Mouse (Mus musculus) liver, embryonic 11.5 days (tissue): ENCODE results near the gene Prps1l1. TPM values are rescaled to one million over a fixed set of nuclear protein-coding genes. Genes with fewer than 3 reads are reported as not detected.

Experiments used
- ATAC-seq: fragments of 200-750 bp; cut with Nextera tagmentation; replicated peaks from 2 replicates; pipeline ENCODE4 v1.8.0; 2017; ENCODE audit warnings: moderate number of reproducible peaks, mild to moderate bottlenecking, moderate TSS enrichment, moderate library complexity; ENCODE audit not compliant: low FRiP score
- DNase-seq: peaks from one replicate; pipeline ENCODE4 v3.0.0-alpha.2; 2017; ENCODE audit warnings: low spot score
- H3K27ac ChIP-seq: fragments of 300-500 bp; sonication (generic); 2 replicates; pipeline ENCODE4 v1.5.1; 2014; ENCODE audit warnings: mild to moderate bottlenecking, low read depth, low read length, control low read depth
- H3K27me3 ChIP-seq: fragments of 300-500 bp; sonication (generic); replicated peaks from 2 replicates; pipeline ENCODE4 v1.6.1; 2014; ENCODE audit warnings: low read length, mixed read lengths; ENCODE audit not compliant: control insufficient read depth, insufficient read depth
- H3K36me3 ChIP-seq: fragments of 300-500 bp; sonication (generic); 2 replicates; pipeline ENCODE4 v1.6.1; 2014; ENCODE audit warnings: mild to moderate bottlenecking, low read length, moderate library complexity, mixed read lengths; ENCODE audit not compliant: control insufficient read depth, insufficient read depth
- H3K4me1 ChIP-seq: fragments of 300-500 bp; sonication (generic); replicated peaks from 2 replicates; pipeline ENCODE4 v1.6.1; 2014; ENCODE audit warnings: low read length, mixed read lengths; ENCODE audit not compliant: control insufficient read depth, insufficient read depth
- H3K4me2 ChIP-seq: fragments of 300-500 bp; sonication (generic); 2 replicates; pipeline ENCODE4 v1.6.1; 2014; ENCODE audit warnings: mild to moderate bottlenecking, control low read depth, moderate library complexity
- H3K4me3 ChIP-seq: fragments of 300-500 bp; sonication (generic); 2 replicates; pipeline ENCODE4 v1.5.1; 2014; ENCODE audit warnings: low read depth, low read length, control low read depth
- H3K9ac ChIP-seq: fragments of 300-500 bp; sonication (generic); 2 replicates; pipeline ENCODE4 v1.6.1; 2014; ENCODE audit warnings: low read depth, low read length, control low read depth
- H3K9me3 ChIP-seq: fragments of 300-500 bp; sonication (generic); 2 replicates; pipeline ENCODE4 v1.6.1; 2016; ENCODE audit warnings: low read length, inconsistent platforms, mixed read lengths; ENCODE audit not compliant: control insufficient read depth
- WGBS: fragments of 180-500 bp; shearing (Covaris S2); extraction: QIAGEN DNeasy Blood & Tissue Kit; methylation state at CpG from one replicate; pipeline ENCODE4 v1.1.7; 2014; 5-methylcytosine and 5-hydroxymethylcytosine counted together
- polyA plus RNA-seq: library from polyadenylated mRNA; unstranded; fragments of >200 nt; fragmentation: Nextera tagmentation; extraction: Ambion mirVana; gene quantifications from 2 replicates; pipeline ENCODE4 v1.2.1, GENCODE M21; 2014

The Prps1l1 gene
- polyA plus RNA-seq, 1 experiment from 2014 or later, result not detected

DNA sequence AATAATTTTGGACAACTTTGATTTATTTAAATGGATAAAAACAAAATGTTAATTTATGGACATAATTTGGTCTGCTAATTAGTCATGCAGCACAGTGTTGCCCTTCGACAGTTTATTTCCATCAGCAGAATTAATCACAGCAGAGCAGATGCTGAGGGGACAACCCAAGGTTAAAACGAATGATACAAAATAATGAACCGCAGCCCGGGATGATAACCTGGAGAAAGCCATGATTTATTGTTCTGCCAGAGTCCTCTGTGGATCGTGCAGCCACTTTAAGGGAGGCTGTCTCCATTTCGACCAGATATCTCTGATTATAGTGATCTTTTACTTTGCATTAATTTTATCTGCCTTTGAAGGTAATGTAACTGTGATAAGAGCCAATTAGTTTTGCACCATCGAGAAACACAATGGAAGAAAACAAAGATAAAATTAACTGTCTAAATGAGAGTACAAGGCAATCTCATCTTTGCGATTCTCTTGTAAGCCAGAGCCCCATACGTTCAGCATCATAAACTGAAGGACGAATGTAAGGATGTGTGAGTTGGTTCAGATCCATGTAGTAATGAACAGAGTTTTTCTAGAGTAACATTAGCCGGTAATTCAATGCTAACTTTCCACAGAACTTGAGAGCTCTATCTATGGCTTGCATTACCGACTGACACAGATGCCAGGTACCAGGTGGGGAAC is 14.4 kb downstream of the Prps1l1 start:
- no peaks in the 10 kb centered on the region for H3K9me3 ChIP-seq
- H3K27ac ChIP-seq, result no peak overlapping the region
- H3K4me2 ChIP-seq, result no peak overlapping the region
- DNase-seq (no peak), ATAC-seq (no peak)
- no peaks in the 10 kb centered on the region for H3K36me3 ChIP-seq
- no peak overlapping the region for H3K4me3 ChIP-seq
- no peaks in the 10 kb centered on the region for H3K4me1 ChIP-seq
- WGBS, result 69% methylated on average over 12 of the region's 12 CpGs
- H3K9ac ChIP-seq, result no peak overlapping the region
- H3K27me3 ChIP-seq, result no peaks in the 10 kb centered on the region

DNA sequence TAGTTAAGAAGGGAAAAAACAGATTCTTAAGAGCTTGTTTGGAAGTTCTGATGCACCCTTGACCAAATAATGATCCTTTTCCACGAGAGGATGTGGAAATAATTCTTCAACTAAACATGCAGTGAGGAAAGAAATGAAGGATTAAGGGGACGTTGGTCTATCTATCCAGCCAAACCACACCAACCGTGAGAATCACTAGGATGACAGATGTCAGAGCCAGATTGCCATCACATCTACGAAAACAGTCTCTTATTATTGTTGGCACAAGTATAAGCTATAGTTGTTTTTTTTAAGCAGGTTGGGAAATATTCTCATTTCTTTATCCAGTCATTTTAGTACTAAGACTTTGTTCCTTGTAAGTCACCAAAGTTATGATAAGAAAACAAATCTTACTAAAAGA is 15.8 kb downstream of the Prps1l1 start:
- no peak overlapping the region for H3K27ac ChIP-seq
- no peak overlapping the region for H3K9ac ChIP-seq
- DNase-seq (no peak), ATAC-seq (no peak)
- WGBS, result 55% methylated on average over 4 of the region's 4 CpGs
- no peaks in the 10 kb centered on the region for H3K9me3 ChIP-seq
- no peak overlapping the region for H3K4me2 ChIP-seq
- H3K4me3 ChIP-seq, result no peak overlapping the region
- no peaks in the 10 kb centered on the region for H3K4me1 ChIP-seq
- H3K27me3 ChIP-seq, result no peaks in the 10 kb centered on the region
- H3K36me3 ChIP-seq, result no peaks in the 10 kb centered on the region

DNA sequence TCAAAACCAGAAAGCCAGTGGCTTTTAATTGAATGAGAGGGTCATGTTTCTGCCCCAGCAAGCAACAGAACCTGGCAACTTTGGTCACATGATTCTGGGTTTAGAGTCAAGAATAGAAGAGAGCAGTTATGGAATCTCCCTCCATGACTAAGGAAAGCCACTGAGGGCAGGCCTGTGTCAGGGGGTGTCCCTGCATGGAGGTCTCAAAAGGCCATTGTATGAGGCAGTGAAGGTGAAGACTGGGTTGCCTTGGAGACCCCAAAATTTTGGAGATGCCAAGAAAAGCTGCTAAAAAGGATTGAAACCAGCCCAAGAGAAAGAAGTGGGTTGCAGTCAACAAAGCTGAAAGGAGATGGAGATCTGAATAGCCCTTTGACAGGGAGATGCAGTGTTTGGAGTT is 21.2 kb downstream of the Prps1l1 start:
- no peak for DNase-seq
- Histone ChIP-seq H3K4me1 (no peaks in the 10 kb centered on the region), H3K9me3 (no peaks in the 10 kb centered on the region), H3K27ac (no peak overlapping the region), H3K36me3 (no peaks in the 10 kb centered on the region), H3K4me3 (no peak overlapping the region), H3K9ac (no peak overlapping the region), H3K4me2 (no peak overlapping the region), H3K27me3 (no peaks in the 10 kb centered on the region)
- ATAC-seq, result no peak

DNA sequence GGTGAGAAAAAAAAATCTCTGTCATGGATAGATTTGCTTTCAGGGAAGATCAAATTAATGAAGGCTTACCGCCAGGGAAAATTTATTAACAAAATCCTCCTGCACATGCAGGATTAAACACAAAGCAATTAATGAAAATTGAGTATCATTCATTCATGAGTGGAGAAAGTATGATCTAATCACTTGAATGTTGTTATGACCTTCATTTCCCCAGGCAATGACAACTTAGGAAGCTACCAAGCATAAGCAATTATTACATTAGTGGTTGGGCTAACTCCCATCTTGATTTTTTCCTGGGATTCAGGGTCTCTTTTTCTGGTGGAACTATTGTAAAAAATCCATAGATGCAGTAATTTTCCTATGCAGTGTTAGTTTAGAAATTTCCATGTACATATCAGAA is 23.3 kb downstream of the Prps1l1 start:
- Histone ChIP-seq H3K9me3 (no peaks in the 10 kb centered on the region), H3K4me2 (no peak overlapping the region), H3K9ac (no peak overlapping the region), H3K27ac (no peak overlapping the region), H3K36me3 (no peaks in the 10 kb centered on the region), H3K27me3 (no peaks in the 10 kb centered on the region), H3K4me3 (no peak overlapping the region), H3K4me1 (no peaks in the 10 kb centered on the region)
- no peak for DNase-seq
- 82% methylated on average over 1 of the region's 1 CpGs for WGBS
- ATAC-seq, result no peak

DNA sequence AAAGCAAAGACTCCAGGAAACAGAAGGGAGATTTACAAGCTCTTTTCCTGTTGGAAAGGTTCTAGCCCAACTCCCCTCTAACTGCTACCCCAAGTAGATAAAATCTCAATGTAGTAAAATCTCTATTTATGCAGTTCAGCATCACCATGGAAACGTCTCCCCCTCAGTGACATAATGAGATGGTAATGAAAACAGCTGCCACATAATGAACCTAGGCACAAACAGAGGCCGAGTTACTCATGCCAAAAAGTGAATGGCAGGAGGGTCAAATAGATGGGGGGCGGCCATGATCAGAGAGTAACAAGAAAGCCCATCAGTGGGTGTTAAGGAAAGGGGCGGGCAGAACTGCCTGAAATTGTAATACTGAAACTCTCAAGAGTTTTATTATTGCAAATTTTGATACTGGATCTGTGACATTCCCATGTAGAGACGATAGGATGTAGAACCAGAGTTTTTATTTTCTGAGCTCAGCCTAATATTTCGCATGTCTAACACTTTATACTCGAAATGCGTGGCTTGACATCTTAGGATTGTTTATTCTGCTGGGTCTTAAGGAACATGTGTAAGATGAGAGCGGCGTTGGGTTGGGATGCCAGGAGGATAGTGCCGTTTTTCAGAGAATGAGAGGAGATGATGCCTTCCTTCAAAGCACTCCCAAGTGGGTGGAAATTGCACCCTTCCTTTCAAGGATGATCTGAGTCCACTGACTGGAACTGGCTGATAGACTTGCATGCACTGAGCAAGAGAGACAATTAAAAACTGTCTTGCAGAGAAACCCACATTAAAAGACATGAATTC is 24.0 kb downstream of the Prps1l1 start:
- H3K4me3 ChIP-seq, result no peak overlapping the region
- H3K27ac ChIP-seq, result no peak overlapping the region
- 75% methylated on average over 11 of the region's 11 CpGs for WGBS
- H3K4me2 ChIP-seq, result no peak overlapping the region
- H3K36me3 ChIP-seq, result no peaks in the 10 kb centered on the region
- no peak overlapping the region for H3K9ac ChIP-seq
- no peaks in the 10 kb centered on the region for H3K9me3 ChIP-seq
- H3K4me1 ChIP-seq, result no peaks in the 10 kb centered on the region
- ATAC-seq (no peak), DNase-seq (no peak)
- no peaks in the 10 kb centered on the region for H3K27me3 ChIP-seq

DNA sequence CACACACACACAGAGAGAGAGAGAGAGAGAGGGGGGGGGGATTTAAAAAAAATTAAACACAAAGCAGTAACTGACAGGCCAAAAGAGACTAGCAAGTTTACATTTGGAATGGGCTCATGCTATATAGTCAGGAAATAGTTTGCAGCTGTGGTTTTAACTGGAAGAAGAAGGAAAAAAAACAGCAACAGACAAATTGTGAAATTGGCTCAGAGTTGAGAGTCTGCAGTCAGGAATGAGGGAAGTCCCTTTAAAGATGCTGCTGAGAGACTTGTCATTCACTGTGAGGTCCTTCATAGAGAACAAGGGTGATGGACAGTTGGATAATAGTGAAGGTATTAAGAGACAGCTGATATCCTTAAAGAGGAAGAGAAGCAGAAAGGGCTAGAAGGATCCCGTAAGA is 26.9 kb downstream of the Prps1l1 start:
- Histone ChIP-seq H3K36me3 (no peaks in the 10 kb centered on the region), H3K4me1 (no peaks in the 10 kb centered on the region), H3K4me2 (no peak overlapping the region), H3K27ac (no peak overlapping the region), H3K9me3 (no peaks in the 10 kb centered on the region), H3K4me3 (no peak overlapping the region), H3K27me3 (no peaks in the 10 kb centered on the region), H3K9ac (no peak overlapping the region)
- ATAC-seq, result no peak
- WGBS, result 61% methylated on average over 1 of the region's 1 CpGs
- no peak for DNase-seq

DNA sequence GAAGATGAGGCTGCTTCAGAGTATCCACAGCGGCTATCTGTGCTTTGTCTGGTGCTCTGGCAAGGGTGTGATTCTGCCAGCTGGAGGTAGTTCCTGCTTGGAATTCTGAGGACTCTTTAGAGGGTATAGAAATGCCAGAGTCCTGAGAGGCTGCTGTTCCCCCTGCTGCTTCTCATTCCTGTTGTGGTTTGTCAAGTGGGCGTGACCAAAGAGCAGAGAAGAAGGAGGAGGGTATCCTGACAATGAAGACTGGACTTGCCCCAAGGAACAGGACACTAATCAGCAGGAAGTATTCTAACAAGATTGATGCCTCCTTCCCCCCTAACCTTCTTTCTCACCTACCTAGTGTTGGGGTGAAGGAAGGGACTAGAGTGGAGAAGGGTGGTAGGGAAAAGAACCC is 29.4 kb downstream of the Prps1l1 start:
- H3K4me2 ChIP-seq, result no peak overlapping the region
- H3K36me3 ChIP-seq, result no peaks in the 10 kb centered on the region
- H3K9ac ChIP-seq, result no peak overlapping the region
- H3K4me1 ChIP-seq, result no peaks in the 10 kb centered on the region
- no peak for DNase-seq
- H3K27me3 ChIP-seq, result no peaks in the 10 kb centered on the region
- H3K27ac ChIP-seq, result no peak overlapping the region
- WGBS, result 40% methylated on average over 2 of the region's 2 CpGs
- no peak for ATAC-seq
- no peaks in the 10 kb centered on the region for H3K9me3 ChIP-seq
- no peak overlapping the region for H3K4me3 ChIP-seq

DNA sequence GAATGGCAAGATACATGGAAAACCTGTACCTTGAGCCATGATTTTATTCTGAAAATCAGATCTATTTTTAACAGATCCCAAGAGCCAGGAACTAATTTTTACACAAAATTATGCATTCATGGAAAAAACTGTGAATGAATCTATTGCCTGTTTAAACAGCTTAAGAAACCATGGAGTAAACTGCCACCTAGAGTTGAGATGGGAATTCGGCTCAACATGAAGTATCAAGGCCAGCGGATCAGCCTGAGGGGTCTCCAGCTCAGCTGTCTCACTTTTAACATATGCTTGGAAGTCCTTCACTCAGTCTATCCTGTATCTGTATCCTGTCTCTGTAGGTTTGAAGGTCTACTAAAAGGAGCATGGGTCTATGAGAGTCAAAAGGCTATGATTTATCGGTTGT is 31.5 kb downstream of the Prps1l1 start:
- Histone ChIP-seq H3K27ac (no peak overlapping the region), H3K4me2 (no peak overlapping the region), H3K9me3 (no peaks in the 10 kb centered on the region), H3K4me1 (no peaks in the 10 kb centered on the region), H3K9ac (no peak overlapping the region), H3K4me3 (no peak overlapping the region), H3K36me3 (no peaks in the 10 kb centered on the region), H3K27me3 (no peaks in the 10 kb centered on the region)
- ATAC-seq (no peak), DNase-seq (no peak)
- 62% methylated on average over 3 of the region's 3 CpGs for WGBS
